Mouse (Mus musculus) brain, embryonic 18.5 days (tissue): ENCODE results near the gene Bglap2.
A peak's percentile ranks its signal among the peaks of the same experiment; 100 is the strongest.

Source experiments
- DNase-seq: peaks from one replicate; pipeline ENCODE4 v3.0.0-alpha.2; 2012; ENCODE audit warnings: low read depth, low spot score

The Bglap2 gene

DNA sequence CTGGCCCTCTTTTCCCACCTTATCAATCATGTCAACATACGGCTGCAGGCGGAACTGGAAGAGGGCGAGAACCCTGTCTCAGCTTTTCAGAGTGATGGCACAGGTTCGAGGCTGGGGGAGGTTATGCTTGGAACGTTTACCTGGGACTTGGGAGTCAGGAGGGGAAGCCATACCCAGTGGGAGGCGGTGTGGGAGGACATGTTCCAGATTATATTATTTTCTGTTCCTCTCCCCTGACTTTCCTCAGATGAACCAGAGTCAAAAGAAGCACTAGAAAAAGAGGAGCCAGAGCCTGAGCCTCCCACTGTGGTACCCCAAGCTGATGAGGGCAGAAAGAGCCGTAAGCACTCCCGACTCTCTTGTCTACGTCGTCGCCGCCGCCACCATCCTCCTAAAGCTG is 27.8 kb downstream of the Bglap2 start:
- DNase-seq: no peak

DNA sequence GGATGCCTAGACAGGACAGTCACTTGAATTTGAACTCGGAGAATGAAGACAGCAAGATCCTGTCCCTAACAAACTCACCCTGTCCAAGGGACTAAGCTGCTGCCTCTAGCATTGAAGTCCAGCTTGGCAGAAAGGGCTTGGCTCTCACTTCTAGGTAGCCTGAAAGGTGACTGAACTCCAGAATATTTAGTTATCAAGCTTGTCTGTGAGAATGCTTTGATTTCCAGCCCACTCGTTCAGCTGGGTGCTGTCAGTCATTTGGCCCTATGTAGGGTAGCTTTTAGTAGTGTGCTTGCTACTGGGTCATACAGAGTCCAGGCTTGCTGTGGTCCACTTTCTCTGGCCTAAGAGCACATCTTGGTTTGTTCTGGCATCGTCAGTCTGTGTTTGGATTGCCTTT is 39.5 kb downstream of the Bglap2 start:
- DNase-seq: no peak

DNA sequence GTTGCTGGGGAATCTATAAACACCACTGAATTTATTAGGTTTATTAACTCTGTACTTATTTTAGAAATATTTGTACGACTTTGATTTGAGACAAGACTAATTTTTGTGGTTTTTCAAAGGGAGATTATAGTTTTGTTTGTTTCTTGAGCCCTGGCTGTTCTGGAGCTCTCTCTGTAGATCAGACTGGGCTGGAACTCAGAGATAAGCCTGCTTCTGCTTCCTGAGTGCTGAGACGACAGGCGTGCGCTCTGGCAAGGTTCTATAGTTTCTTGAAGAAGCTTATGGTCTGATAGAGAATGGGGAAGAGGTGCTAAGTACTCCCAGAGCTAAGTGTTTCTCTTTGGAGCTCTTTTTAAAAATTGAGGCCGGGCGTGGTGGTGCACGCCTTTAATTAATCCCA is 40.2 kb downstream of the Bglap2 start:
- DNase-seq: no peak

DNA sequence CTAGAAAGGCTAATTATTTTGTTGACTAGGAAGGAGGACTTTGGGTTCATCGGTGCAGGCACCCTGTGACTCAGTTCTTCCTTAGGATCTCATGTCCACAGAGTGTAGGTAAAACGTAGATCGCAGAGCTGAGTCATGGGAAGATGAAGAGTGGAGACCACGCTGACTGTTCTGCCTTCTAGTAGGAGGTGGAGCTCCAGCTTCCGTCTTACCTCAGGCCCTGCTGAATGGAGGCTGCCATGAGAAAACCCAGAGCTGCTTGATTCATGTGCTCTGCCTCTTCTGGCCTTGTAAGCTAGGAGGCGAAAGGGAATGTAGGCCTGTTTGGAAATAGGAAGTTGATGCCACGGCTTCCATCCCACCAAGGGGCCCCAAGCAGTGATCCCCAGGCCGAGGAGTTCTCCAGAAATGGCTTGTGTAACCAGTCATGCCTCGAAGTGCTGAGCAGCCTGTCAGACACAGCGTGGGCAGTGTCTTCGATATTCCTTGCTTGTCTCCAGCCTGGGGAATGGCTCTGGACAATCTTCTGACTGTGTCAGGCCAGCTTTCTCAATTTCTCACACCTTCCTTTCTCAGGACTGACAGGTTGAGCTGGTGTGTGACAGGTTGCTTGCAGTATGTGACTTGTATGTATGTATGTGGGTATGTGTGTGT is 41.0 kb downstream of the Bglap2 start:
- DNase-seq: no peak

DNA sequence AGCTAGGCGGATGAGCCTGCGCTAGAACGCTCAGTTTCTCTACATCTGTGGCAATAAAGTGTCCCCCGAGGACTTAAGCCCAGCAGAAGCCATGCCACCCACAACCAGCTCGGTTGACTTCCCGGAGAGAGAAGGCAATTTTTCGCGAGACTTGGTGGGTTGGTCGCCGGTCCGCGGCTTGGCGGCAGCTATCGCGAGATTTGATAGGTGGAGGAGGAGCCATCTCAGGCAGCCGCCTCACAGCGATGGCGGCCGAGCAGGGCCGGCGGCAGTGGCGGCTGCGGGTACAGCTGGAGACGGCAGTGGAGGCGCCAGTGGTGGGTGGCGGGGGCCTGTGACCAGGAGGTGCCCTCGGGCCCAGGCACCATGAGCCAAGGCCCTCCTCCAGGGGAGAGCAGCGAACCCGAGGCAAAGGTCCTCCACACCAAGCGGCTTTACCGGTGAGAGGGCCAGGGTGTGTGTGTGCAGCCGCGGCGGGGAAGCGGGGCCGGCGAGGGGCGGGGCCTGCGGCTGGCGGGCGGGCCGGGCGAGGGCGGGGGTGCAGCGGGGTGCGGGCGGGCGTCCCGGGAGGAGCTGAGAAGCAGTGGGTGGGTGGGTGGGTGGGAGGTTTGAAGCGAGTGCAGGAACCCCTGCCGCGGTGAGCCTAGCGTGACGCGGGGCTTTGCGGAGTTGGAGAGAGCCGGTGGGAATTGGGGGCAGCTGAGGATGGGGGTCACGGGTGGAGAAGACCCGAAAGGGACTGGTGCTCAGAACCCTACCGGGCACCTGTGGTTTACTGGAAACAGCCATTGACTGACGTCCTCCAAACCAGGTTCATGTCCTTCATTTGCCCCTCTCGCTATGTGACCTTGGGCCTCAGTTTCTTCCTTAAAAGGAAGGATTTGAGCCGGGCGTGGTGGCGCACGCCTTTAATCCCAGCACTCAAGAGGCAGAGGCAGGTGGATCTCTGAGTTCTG is 42.2 kb downstream of the Bglap2 start, which contains the start of the genes Tmem79 and Smg5:
Gene Tmem79 (minus strand): TSS at position 91 of the 956 bp plus-strand sequence.
Gene Smg5 (plus strand): TSS at position 203 of the 956 bp plus-strand sequence.
- DNase-seq: peak; percentile 87

DNA sequence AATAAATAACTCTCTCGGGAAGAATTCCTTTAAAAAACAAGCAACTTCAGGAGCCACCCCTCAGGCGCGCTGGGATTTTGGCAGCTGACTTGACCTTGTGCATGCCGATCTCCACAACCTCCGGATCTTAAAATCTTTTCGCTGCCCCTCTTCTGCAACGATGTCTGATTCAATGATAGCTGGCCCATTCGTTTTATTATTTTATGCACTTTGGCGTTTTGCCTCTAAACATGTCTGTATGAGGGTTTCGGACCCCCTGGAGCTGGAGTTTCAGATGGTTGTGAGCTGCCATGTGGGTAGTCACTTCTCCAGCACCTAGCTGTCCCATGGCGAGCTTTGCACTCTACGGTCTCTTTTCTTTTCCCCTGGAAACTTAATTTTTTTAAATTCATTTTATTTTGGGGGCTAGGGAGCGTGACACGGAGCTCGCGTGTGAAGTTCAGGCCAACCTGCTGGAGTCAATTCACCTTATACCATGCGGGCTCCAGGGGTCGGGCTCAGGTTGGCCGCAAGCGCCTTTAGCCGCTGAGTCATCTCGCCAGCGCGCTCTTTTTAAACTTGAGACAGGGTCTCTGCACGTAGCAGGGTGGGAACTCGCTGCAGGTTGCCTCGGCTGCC is 43.0 kb downstream of the Bglap2 start:
- DNase-seq: no peak

DNA sequence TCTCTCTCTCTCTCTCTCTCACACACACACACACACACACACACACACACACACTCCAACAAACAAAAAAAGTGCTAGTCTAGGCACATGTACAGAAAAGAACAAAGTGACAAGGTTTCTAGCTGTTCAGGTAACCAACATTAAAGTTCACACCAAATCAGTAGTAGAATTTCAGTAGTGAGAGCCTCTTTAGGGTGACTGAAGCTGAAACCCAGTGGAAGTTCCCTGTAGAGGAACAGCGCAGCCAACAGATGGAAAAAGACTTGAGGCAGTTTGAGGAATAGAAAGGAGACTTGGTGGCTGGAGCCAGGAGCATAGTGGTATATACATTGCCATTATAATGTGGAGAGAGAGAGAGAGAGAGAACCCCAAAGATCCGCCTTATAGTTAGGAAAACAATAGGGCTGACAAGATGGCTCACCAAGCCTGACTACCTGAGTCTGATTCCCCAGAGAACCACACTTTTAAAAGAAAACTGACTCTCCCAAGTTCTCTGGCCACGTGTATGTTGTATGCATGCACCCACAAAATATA is 43.5 kb downstream of the Bglap2 start:
- DNase-seq: no peak

DNA sequence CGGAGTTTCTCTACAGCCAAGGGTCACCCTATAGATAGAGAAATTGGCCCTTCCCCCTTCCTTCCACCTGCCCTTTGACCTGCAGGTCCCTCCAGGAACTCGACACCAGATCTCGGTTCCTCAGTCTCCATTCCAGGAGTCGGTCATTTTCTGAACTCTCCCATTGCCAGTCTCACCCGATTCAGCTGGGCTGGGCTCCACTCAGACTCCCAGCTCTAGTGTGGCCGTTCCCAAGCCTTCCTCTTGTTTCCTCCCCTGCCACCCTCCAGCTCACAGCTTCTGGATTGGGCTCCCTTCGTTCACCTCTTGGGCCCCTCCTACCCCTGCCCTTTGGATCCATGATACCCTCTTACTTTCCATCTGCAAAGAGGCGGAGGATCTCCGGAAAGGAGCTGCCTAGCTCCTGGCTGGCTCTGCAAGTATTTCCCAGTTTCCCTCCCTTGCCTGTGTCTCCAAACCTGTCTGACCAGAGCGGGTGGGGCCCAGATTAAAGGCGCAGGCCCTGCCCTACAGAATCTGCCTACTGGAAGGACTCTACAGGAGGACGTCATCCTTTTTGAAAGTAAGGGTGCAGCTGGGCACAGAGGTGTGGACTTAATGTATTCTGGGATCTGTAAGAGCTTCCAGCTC is 44.4 kb downstream of the Bglap2 start:
- DNase-seq: no peak

DNA sequence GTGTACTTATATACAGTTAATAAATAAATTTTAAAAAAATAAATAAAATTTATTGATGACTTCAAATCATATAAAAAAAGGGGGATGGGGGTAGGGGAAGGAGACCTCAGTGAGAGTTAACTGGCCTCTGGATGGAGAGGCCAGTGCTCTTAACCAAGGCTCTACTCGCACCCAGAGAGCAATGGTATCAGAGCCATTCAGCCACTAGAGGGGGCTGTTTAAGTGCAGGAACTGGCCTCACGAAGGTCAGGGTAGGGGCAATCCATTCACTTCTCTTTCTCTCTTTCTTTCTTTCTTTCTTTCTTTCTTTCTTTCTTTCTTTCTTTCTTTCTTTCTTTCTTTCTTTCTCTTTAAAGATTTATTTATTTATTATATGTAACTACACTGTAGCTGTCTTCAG is 47.2 kb downstream of the Bglap2 start:
- DNase-seq: no peak

DNA sequence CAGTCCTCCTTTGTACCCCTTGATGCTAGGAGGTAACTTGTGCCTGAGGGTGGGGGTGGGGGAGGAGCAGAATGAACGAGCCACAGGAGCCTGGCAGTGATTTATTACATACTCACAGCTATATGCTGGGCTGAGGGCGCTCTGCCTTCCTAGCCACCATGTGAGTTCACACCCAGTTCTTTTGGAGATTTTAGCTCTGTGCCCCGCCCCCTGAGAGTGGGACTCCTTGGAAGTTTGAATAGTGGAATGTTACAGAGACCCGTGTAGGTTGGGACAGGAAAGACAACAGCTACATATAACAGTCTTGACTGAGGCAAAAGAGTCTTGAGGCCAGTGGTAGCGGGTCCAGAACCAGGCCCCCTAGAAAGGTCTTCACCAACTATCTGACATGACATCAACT is 49.5 kb downstream of the Bglap2 start:
- DNase-seq: no peak
